Mouse (Mus musculus): Measurements from ENCODE around the gene Rad9b. TPM values are rescaled to one million over a fixed set of nuclear protein-coding genes. Genes with fewer than 3 reads are reported as not detected.

Rad9b gene
- total RNA-seq (2014; rRNA removed) (16.4 and 20.0 TPM in 2 replicates), polyA plus RNA-seq (2015; fragmentation: Nextera tagmentation; extraction: Ambion mirVana) (14.1 and 14.6 TPM in 2 replicates)

GRCm38 (mm10) chr5:122353807-122354491 lies at the start of gene Rad9b, which contains the start of gene Vps29:
Gene Rad9b, minus strand, starts transcription at chr5:122354233.
Gene Vps29, plus strand, starts transcription at chr5:122354369.
- H3K27ac ChIP-seq (ENCODE audit: low read depth, low read length), result peak within 1 kb of the TSS; percentile 86
- 1% methylated on average over 51 of the region's 51 CpGs for WGBS

GRCm38 (mm10) chr5:122403362-122403761 lies 49.3 kb upstream of the Rad9b start:
- H3K9me3 ChIP-seq (ENCODE audit: low read length), result no peaks in the 10 kb centered on the region
- no peaks in the 10 kb centered on the region for H3K27me3 ChIP-seq (ENCODE audit: insufficient read depth, low read length)
- no peaks in the 10 kb centered on the region for H3K4me1 ChIP-seq (ENCODE audit: insufficient read depth)
- DNase-seq (no peak), ATAC-seq (no peak)
- 94% methylated on average over 12 of the region's 12 CpGs for WGBS
- TF ChIP-seq CTCF (IDR thresholded peaks at IDR 0.05; ENCODE audit: low read depth), result no peak
- no peak overlapping the region for H3K9ac ChIP-seq
- H3K36me3 ChIP-seq (ENCODE audit: insufficient read depth), result peaks cover 83% of the 10 kb centered on the region
- no peak overlapping the region for H3K4me2 ChIP-seq (ENCODE audit: low read depth)
- H3K27ac ChIP-seq (ENCODE audit: low read depth, low read length), result no peak overlapping the region
- H3K4me3 ChIP-seq (ENCODE audit: low read depth, low read length), result no peak overlapping the region

More at GRCm38 (mm10) chr5:122353807-122354491, at the start of gene Rad9b, which contains the start of gene Vps29:
- Histone ChIP-seq H3K9ac (peak within 1 kb of the TSS; percentile 93), H3K9me3 (ENCODE audit: low read length) (no peaks in the 10 kb centered on the region), H3K4me3 (ENCODE audit: low read depth, low read length) (peak within 1 kb of the TSS; percentile 98), H3K27me3 (ENCODE audit: insufficient read depth, low read length) (no peaks in the 10 kb centered on the region), H3K4me2 (ENCODE audit: low read depth) (peak within 1 kb of the TSS; percentile 64), H3K4me1 (ENCODE audit: insufficient read depth) (peaks cover 11% of the 10 kb centered on the region), H3K36me3 (ENCODE audit: insufficient read depth) (0 out of 2 replicates have a peak, but pooled peaks cover 4% of the 10 kb centered on the region)
- TF ChIP-seq CTCF (IDR thresholded peaks at IDR 0.05; ENCODE audit: low read depth), result no peak
- ATAC-seq (peak; percentile 94), DNase-seq (peak; percentile 100)

DNA sequence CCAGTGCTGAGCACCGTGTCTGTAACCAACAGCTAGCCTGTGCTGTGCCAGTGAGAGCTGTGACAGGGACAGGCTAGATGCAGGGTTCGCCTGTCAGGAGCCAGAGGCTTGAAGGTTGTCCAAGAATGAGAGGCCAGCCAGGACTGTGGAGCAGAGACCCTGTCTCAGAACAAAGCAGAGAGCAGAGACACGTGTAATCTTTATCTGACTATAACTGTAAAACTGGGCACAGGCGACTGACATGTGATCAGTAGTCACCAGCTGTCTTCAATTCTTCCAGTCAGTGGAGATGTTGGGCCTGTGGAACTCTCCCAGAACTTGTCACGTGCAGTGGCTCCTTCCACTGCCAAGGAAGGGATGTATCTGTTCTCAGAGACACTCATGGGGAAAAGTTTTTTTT lies 48.7 kb upstream of the Rad9b start:
- Histone ChIP-seq H3K27ac (ENCODE audit: low read depth, low read length) (peak overlapping the region; percentile 66; the same call in 1 of the 2 replicates), H3K4me2 (ENCODE audit: low read depth) (no peak overlapping the region), H3K36me3 (ENCODE audit: insufficient read depth) (peaks cover 82% of the 10 kb centered on the region), H3K4me1 (ENCODE audit: insufficient read depth) (no peaks in the 10 kb centered on the region), H3K4me3 (ENCODE audit: low read depth, low read length) (no peak overlapping the region), H3K9me3 (ENCODE audit: low read length) (no peaks in the 10 kb centered on the region), H3K9ac (no peak overlapping the region), H3K27me3 (ENCODE audit: insufficient read depth, low read length) (no peaks in the 10 kb centered on the region)
- DNase-seq (peak; percentile 75), ATAC-seq (peak; percentile 83)
- WGBS, result 67% methylated on average over 5 of the region's 5 CpGs
- no peak for TF ChIP-seq CTCF (IDR thresholded peaks at IDR 0.05; ENCODE audit: low read depth)

- Histone ChIP-seq H3K4me1 (ENCODE audit: insufficient read depth) (no peaks in the 10 kb centered on the region), H3K36me3 (ENCODE audit: insufficient read depth) (peaks cover 76% of the 10 kb centered on the region)
- 61% methylated on average over 13 of the region's 13 CpGs for WGBS
These were observed 48.1 kb upstream of the Rad9b start for GRCm38 (mm10) chr5:122402160-122402559.

GRCm38 (mm10) chr5:122401303-122401640 lies 47.2 kb upstream of the Rad9b start:
- no peak overlapping the region for H3K9ac ChIP-seq
- no peak overlapping the region for H3K27ac ChIP-seq (ENCODE audit: low read depth, low read length)
- H3K9me3 ChIP-seq (ENCODE audit: low read length), result no peaks in the 10 kb centered on the region
- peaks cover 73% of the 10 kb centered on the region for H3K36me3 ChIP-seq (ENCODE audit: insufficient read depth)
- H3K4me2 ChIP-seq (ENCODE audit: low read depth), result no peak overlapping the region
- no peaks in the 10 kb centered on the region for H3K27me3 ChIP-seq (ENCODE audit: insufficient read depth, low read length)
- H3K4me1 ChIP-seq (ENCODE audit: insufficient read depth), result no peaks in the 10 kb centered on the region
- WGBS, result 20% methylated on average over 8 of the region's 8 CpGs
- ATAC-seq, result peak; percentile 67; the same call in 1 of the 2 replicates
- no peak overlapping the region for H3K4me3 ChIP-seq (ENCODE audit: low read depth, low read length)
- TF ChIP-seq CTCF (IDR thresholded peaks at IDR 0.05; ENCODE audit: low read depth), result peak; percentile 94
- peak; percentile 77 for DNase-seq

More at GRCm38 (mm10) chr5:122402160-122402559, 48.1 kb upstream of the Rad9b start:
- Histone ChIP-seq H3K9me3 (ENCODE audit: low read length) (no peaks in the 10 kb centered on the region), H3K4me3 (ENCODE audit: low read depth, low read length) (no peak overlapping the region), H3K4me2 (ENCODE audit: low read depth) (no peak overlapping the region), H3K27me3 (ENCODE audit: insufficient read depth, low read length) (no peaks in the 10 kb centered on the region), H3K27ac (ENCODE audit: low read depth, low read length) (peak overlapping the region; percentile 66; the same call in 1 of the 2 replicates), H3K9ac (no peak overlapping the region)
- no peak; the same call in 1 of the 2 replicates for ATAC-seq
- no peak for TF ChIP-seq CTCF (IDR thresholded peaks at IDR 0.05; ENCODE audit: low read depth)
- DNase-seq, result no peak

GRCm38 (mm10) chr5:122400628-122401302 lies 46.7 kb upstream of the Rad9b start:
- Histone ChIP-seq H3K9me3 (ENCODE audit: low read length) (no peaks in the 10 kb centered on the region), H3K4me2 (ENCODE audit: low read depth) (no peak overlapping the region), H3K4me1 (ENCODE audit: insufficient read depth) (no peaks in the 10 kb centered on the region), H3K27ac (ENCODE audit: low read depth, low read length) (no peak overlapping the region), H3K27me3 (ENCODE audit: insufficient read depth, low read length) (no peaks in the 10 kb centered on the region), H3K4me3 (ENCODE audit: low read depth, low read length) (no peak overlapping the region), H3K9ac (no peak overlapping the region), H3K36me3 (ENCODE audit: insufficient read depth) (peaks cover 68% of the 10 kb centered on the region)
- no peak for DNase-seq
- ATAC-seq, result no peak
- 80% methylated on average over 18 of the region's 18 CpGs for WGBS
- no peak for TF ChIP-seq CTCF (IDR thresholded peaks at IDR 0.05; ENCODE audit: low read depth)

DNA sequence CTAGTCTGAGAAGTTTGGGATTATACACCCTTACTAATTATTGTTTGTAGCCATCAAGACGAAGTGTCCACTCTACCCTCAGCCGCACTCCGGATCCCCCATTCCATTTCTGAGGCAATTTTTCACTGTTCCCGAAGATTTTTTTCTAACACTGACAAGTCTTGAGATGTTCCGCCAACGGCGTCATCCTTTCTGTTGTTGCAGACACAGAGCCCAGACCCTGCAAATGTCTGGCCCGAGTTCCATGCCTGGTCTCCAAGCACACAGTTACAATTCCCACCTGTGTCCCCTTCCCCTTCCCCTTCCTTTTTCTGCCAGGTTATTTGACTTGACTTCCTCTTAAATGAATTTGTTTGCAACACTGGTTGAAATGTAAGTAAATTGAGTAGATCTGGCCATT lies 45.8 kb upstream of the Rad9b start:
- Histone ChIP-seq H3K27ac (ENCODE audit: low read depth, low read length) (no peak overlapping the region), H3K27me3 (ENCODE audit: insufficient read depth, low read length) (no peaks in the 10 kb centered on the region), H3K4me3 (ENCODE audit: low read depth, low read length) (no peak overlapping the region), H3K9ac (no peak overlapping the region), H3K36me3 (ENCODE audit: insufficient read depth) (peaks cover 59% of the 10 kb centered on the region), H3K9me3 (ENCODE audit: low read length) (no peaks in the 10 kb centered on the region), H3K4me2 (ENCODE audit: low read depth) (no peak overlapping the region), H3K4me1 (ENCODE audit: insufficient read depth) (no peaks in the 10 kb centered on the region)
- DNase-seq, result no peak
- ATAC-seq, result no peak
- no peak for TF ChIP-seq CTCF (IDR thresholded peaks at IDR 0.05; ENCODE audit: low read depth)
- WGBS, result 88% methylated on average over 8 of the region's 8 CpGs

All from forebrain, postnatal 0 days (tissue).